Mouse (Mus musculus): ENCODE results near the gene Slc16a10. TPM values are rescaled to one million over a fixed set of nuclear protein-coding genes. Genes with fewer than 3 reads are reported as not detected.

Gene Slc16a10
- polyA plus RNA-seq, 1 experiment from 2014 or later, result 14.8 TPM

Other genes starting within 250 kb of the Slc16a10 start
- gene Mfsd4b4, start 243.0 kb downstream of the Slc16a10 start, polyA plus RNA-seq (2015; fragmentation: Nextera tagmentation; extraction: Ambion mirVana), result 2.8 and 4.1 TPM in 2 replicates
- not detected in 2 replicates for gene Mfsd4b2, start 215.3 kb downstream of the Slc16a10 start, polyA plus RNA-seq (2015; fragmentation: Nextera tagmentation; extraction: Ambion mirVana)
- gene Mfsd4b3, start 182.1 kb downstream of the Slc16a10 start, polyA plus RNA-seq (2015; fragmentation: Nextera tagmentation; extraction: Ambion mirVana), result 0.81 and 1.00 TPM in 2 replicates
- gene Mfsd4b5, start 155.6 kb downstream of the Slc16a10 start, polyA plus RNA-seq (2015; fragmentation: Nextera tagmentation; extraction: Ambion mirVana), result not detected in 2 replicates
- gene Mfsd4b1, start 117.0 kb downstream of the Slc16a10 start, polyA plus RNA-seq (2015; fragmentation: Nextera tagmentation; extraction: Ambion mirVana), result 0.62 and 1.0 TPM in 2 replicates
- gene Rpf2, start 104.8 kb upstream of the Slc16a10 start, polyA plus RNA-seq (2015; fragmentation: Nextera tagmentation; extraction: Ambion mirVana), result 35.5 and 36.4 TPM in 2 replicates
- gene Gtf3c6, start 115.8 kb upstream of the Slc16a10 start, polyA plus RNA-seq (2015; fragmentation: Nextera tagmentation; extraction: Ambion mirVana), result 59.9 and 65.9 TPM in 2 replicates
- gene Amd1, start 159.9 kb upstream of the Slc16a10 start, polyA plus RNA-seq (2015; fragmentation: Nextera tagmentation; extraction: Ambion mirVana), result 34.5 and 34.7 TPM in 2 replicates
- gene Cdk19, start 197.3 kb upstream of the Slc16a10 start, polyA plus RNA-seq (2015; fragmentation: Nextera tagmentation; extraction: Ambion mirVana), result 5.3 and 6.9 TPM in 2 replicates